Mouse (Mus musculus): Measurements from ENCODE around the gene Slc7a11.

DNA sequence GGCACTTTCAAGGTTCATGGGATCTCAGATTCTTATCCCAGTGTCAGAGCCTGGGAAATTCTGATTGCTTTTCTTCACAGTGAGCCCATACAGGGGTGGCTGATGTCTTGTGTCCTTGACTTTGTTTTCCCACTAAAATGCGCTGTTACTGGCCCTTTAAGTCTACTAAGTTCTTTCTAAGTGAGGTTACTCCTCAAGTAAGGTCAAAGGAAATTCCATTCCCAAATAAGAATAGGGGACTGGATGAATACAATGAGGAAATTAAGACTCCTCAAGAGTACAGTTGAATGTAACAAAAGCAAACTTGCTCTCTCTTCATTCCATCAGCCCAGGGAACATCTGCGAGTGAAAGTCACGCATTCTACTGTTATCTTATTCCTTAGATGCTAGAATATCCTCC, 24.3 kb downstream of the Slc7a11 start:
- no peak for TF ChIP-seq POLR2A (IDR thresholded peaks at IDR 0.05; ENCODE audit: insufficient read length, low read depth)
- TF ChIP-seq USF1 (IDR thresholded peaks at IDR 0.05; ENCODE audit: low read depth), result no peak
- no peak for TF ChIP-seq MAX (IDR thresholded peaks at IDR 0.05; ENCODE audit: low read depth)
- no peak for TF ChIP-seq CEBPB (IDR thresholded peaks at IDR 0.05; ENCODE audit: insufficient read depth, poor library complexity, severe bottlenecking)
- TF ChIP-seq MYOG (IDR thresholded peaks at IDR 0.05; ENCODE audit: control insufficient read depth in 1 of 3, insufficient read depth in 1 of 3, insufficient read length in 2 of 3, low read depth in 2 of 3), result no peak
- TF ChIP-seq MYOD1 (IDR thresholded peaks at IDR 0.05; ENCODE audit: control insufficient read depth in 1 of 3, insufficient read length in 2 of 3, low read depth in 2 of 3), result no peak
- no peak for TF ChIP-seq E2F4 (IDR thresholded peaks at IDR 0.05; ENCODE audit: insufficient read depth)
- no peak for TF ChIP-seq TCF3 (IDR thresholded peaks at IDR 0.05; ENCODE audit: insufficient read length, low read depth)
- no peak for TF ChIP-seq REST (IDR thresholded peaks at IDR 0.05; ENCODE audit: insufficient read depth, insufficient read length)
- no peak for TF ChIP-seq TCF12 (IDR thresholded peaks at IDR 0.05; ENCODE audit: insufficient read depth, poor library complexity, severe bottlenecking)
- TF ChIP-seq POLR2AphosphoS2 (IDR thresholded peaks at IDR 0.05; ENCODE audit: insufficient read length, low read depth), result no peak
